Mouse (Mus musculus) liver, postnatal 0 days (tissue): ENCODE results near the gene Nfib. TPM values are rescaled to one million over a fixed set of nuclear protein-coding genes. Genes with fewer than 3 reads are reported as not detected.

Source experiments
- ATAC-seq: fragments of 200-750 bp; cut with Nextera tagmentation; 2 replicates; pipeline ENCODE4 v1.8.0; 2017; ENCODE audit warnings: mild to moderate bottlenecking, moderate library complexity
- DNase-seq: peaks from one replicate; pipeline ENCODE4 v3.0.0-alpha.2; 2016
- H3K27ac ChIP-seq: fragments of 300-500 bp; sonication (generic); 2 replicates; pipeline ENCODE4 v1.5.1; 2014; ENCODE audit warnings: antibody characterized with exemption, moderate library complexity, mild to moderate bottlenecking, low read depth
- H3K27me3 ChIP-seq: fragments of 300-500 bp; sonication (generic); 2 replicates; pipeline ENCODE4 v1.6.1; 2014; ENCODE audit warnings: low read length, control low read depth, mixed read lengths; ENCODE audit not compliant: insufficient read depth
- H3K36me3 ChIP-seq: fragments of 300-500 bp; sonication (generic); replicated peaks from 2 replicates; pipeline ENCODE4 v1.6.1; 2014; ENCODE audit warnings: mild to moderate bottlenecking, control low read depth, low read length, moderate library complexity, mixed read lengths; ENCODE audit not compliant: insufficient read depth
- H3K4me1 ChIP-seq: fragments of 300-500 bp; sonication (generic); 2 replicates; pipeline ENCODE4 v1.6.1; 2014; ENCODE audit warnings: antibody characterized with exemption, mild to moderate bottlenecking, control low read depth; ENCODE audit not compliant: insufficient read depth
- H3K4me2 ChIP-seq: fragments of 300-500 bp; sonication (generic); 2 replicates; pipeline ENCODE4 v1.6.1; 2014; ENCODE audit warnings: low read depth, mild to moderate bottlenecking, low read length, moderate library complexity, mixed read lengths
- H3K4me3 ChIP-seq: fragments of 300-500 bp; sonication (generic); 2 replicates; pipeline ENCODE4 v1.5.1; 2014; ENCODE audit warnings: low read depth, low read length
- H3K9ac ChIP-seq: fragments of 300-500 bp; sonication (generic); replicated peaks from 2 replicates; pipeline ENCODE4 v1.6.1; 2014; ENCODE audit warnings: mild to moderate bottlenecking, moderate library complexity
- H3K9me3 ChIP-seq: fragments of 300-500 bp; sonication (generic); 2 replicates; pipeline ENCODE4 v1.6.1; 2016; ENCODE audit warnings: mild to moderate bottlenecking, control low read depth, low read length, mixed read lengths
- CTCF ChIP-seq: sonication (generic); IDR thresholded peaks from 2 replicates; pipeline ENCODE4 v1.5.1; 2016; ENCODE audit warnings: antibody characterized with exemption, low read depth
- EP300 ChIP-seq: IDR thresholded peaks from 2 replicates; pipeline ENCODE4 v1.6.1; 2016; ENCODE audit warnings: antibody characterized with exemption, low read depth, mild to moderate bottlenecking
- WGBS: fragments of 180-500 bp; shearing (Covaris S2); extraction: QIAGEN DNeasy Blood & Tissue Kit; methylation state at CpG from one replicate; pipeline ENCODE4 v1.1.7; 2014; ENCODE audit not compliant: insufficient replicate concordance; 5-methylcytosine and 5-hydroxymethylcytosine counted together
- polyA plus RNA-seq: library from polyadenylated mRNA; unstranded; fragments of >200 nt; fragmentation: Nextera tagmentation; extraction: Ambion mirVana; gene quantifications from 2 replicates; pipeline ENCODE4 v1.2.1, GENCODE M21; 2015

Nfib gene
- polyA plus RNA-seq, 1 experiment from 2014 or later = 8.3 TPM

GRCm38 (mm10) chr4:82617257-82617656, 88.3 kb downstream of the Nfib start:
- H3K4me3 ChIP-seq = no peak overlapping the region
- H3K9ac ChIP-seq = no peak overlapping the region
- no peak for TF ChIP-seq EP300
- TF ChIP-seq CTCF = no peak
- H3K36me3 ChIP-seq = no peaks in the 10 kb centered on the region
- peaks cover 12% of the 10 kb centered on the region; the same call in 1 of the 2 replicates for H3K4me1 ChIP-seq
- no peak overlapping the region for H3K4me2 ChIP-seq
- H3K9me3 ChIP-seq = no peaks in the 10 kb centered on the region
- 75% methylated on average over 10 of the region's 10 CpGs for WGBS
- no peaks in the 10 kb centered on the region for H3K27me3 ChIP-seq
- ATAC-seq = no peak
- no peak overlapping the region for H3K27ac ChIP-seq
- no peak for DNase-seq

- Histone ChIP-seq H3K27ac (no peak overlapping the region), H3K4me2 (no peak overlapping the region), H3K36me3 (no peaks in the 10 kb centered on the region), H3K9me3 (no peaks in the 10 kb centered on the region), H3K9ac (no peak overlapping the region), H3K4me3 (no peak overlapping the region), H3K4me1 (no peaks in the 10 kb centered on the region), H3K27me3 (no peaks in the 10 kb centered on the region)
- no peak for TF ChIP-seq CTCF
- TF ChIP-seq EP300 = no peak
- ATAC-seq (no peak), DNase-seq (no peak)
- 83% methylated on average over 5 of the region's 5 CpGs for WGBS
Observed at GRCm38 (mm10) chr4:82615712-82616111, 89.8 kb downstream of the Nfib start.

DNA sequence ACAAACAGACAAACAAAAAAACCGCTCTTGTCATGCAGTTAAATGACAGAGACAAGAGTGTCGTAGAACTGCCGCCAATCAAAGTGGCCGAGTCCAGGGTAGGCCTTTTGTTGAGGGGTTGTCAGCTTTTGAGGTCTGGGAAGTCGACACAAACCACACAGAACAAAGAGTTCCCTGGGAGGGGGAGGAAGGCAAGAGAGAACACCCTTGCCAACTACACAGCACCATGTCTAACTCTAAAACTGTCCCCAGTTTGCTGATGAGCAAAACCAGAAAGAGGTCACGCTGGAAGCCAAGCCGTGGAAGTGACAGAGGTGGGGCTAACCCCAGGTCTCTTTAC, 91.1 kb downstream of the Nfib start:
- no peak overlapping the region for H3K27ac ChIP-seq
- TF ChIP-seq EP300 (no peak), CTCF (no peak)
- no peaks in the 10 kb centered on the region for H3K36me3 ChIP-seq
- H3K4me1 ChIP-seq = no peaks in the 10 kb centered on the region
- WGBS = 46% methylated on average over 7 of the region's 7 CpGs
- H3K4me3 ChIP-seq = no peak overlapping the region
- H3K27me3 ChIP-seq = no peaks in the 10 kb centered on the region
- no peak overlapping the region for H3K9ac ChIP-seq
- ATAC-seq (no peak), DNase-seq (no peak)
- no peak overlapping the region for H3K4me2 ChIP-seq
- H3K9me3 ChIP-seq = no peaks in the 10 kb centered on the region

GRCm38 (mm10) chr4:82613606-82614465, 91.7 kb downstream of the Nfib start:
- DNase-seq = no peak
- WGBS = 59% methylated on average over 7 of the region's 7 CpGs
- ATAC-seq = no peak
- H3K4me2 ChIP-seq = no peak overlapping the region
- H3K4me3 ChIP-seq = no peak overlapping the region
- no peaks in the 10 kb centered on the region for H3K9me3 ChIP-seq
- no peaks in the 10 kb centered on the region for H3K4me1 ChIP-seq
- TF ChIP-seq CTCF (peak; percentile 55), EP300 (no peak)
- H3K27ac ChIP-seq = no peak overlapping the region
- H3K9ac ChIP-seq = no peak overlapping the region
- no peaks in the 10 kb centered on the region for H3K36me3 ChIP-seq
- no peaks in the 10 kb centered on the region for H3K27me3 ChIP-seq

- no peak overlapping the region for H3K27ac ChIP-seq
- H3K27me3 ChIP-seq = no peaks in the 10 kb centered on the region
- ATAC-seq (no peak), DNase-seq (no peak)
- no peaks in the 10 kb centered on the region for H3K9me3 ChIP-seq
- 73% methylated on average over 4 of the region's 4 CpGs for WGBS
- H3K36me3 ChIP-seq = no peaks in the 10 kb centered on the region
- H3K4me3 ChIP-seq = no peak overlapping the region
- TF ChIP-seq EP300 (no peak), CTCF (no peak)
- no peaks in the 10 kb centered on the region for H3K4me1 ChIP-seq
- H3K9ac ChIP-seq = no peak overlapping the region
- H3K4me2 ChIP-seq = no peak overlapping the region
Observed at GRCm38 (mm10) chr4:82609676-82610075, 95.9 kb downstream of the Nfib start.

DNA sequence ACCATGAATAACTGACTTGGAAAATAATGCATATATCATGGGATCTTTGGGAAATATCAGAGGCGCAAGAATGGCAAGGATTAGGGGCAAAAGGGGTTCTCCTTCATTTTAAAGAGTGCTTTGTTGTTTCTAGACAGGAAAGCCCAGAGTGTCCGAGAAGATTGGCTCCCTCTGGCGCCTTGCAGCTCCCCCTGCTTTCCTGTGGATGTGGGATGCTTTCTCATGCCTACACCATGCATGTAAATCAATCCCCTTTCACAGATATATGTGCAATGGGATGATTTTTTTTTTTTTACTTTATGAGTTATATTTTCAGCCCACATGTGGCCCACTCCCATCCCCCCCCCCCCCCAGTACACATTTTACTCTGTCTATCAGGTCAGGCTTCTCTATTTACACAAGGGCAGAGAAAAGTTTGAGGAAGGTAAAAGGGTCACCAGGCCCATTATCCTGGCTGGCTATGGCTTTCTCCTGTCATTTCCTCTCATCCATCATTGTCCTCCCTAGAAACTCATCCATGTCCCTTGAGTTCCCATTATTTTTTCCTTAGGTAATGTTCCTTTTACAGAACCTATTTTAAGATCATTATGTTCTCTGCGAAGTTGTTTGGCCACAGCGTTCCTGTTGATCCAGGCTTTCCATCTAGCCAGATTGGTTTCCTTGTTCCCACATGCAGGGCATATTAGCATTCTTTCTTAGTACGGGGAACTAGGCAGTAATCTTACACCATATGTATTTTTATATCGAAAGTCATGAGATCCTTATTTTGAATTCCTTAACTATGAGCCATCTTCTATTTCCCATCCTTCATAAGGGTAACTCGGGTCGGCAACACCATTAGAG, 96.6 kb downstream of the Nfib start:
- Histone ChIP-seq H3K4me2 (no peak overlapping the region), H3K9ac (no peak overlapping the region), H3K4me1 (no peaks in the 10 kb centered on the region), H3K27me3 (no peaks in the 10 kb centered on the region), H3K27ac (no peak overlapping the region), H3K4me3 (no peak overlapping the region), H3K9me3 (no peaks in the 10 kb centered on the region), H3K36me3 (no peaks in the 10 kb centered on the region)
- ATAC-seq (no peak), DNase-seq (no peak)
- 67% methylated on average over 9 of the region's 9 CpGs for WGBS
- no peak for TF ChIP-seq EP300
- no peak for TF ChIP-seq CTCF
